Mouse (Mus musculus): ENCODE measurements around the gene Ankdd1a. TPM values are rescaled to one million over a fixed set of nuclear protein-coding genes. Genes with fewer than 3 reads are reported as not detected.

Ankdd1a gene
- polyA plus RNA-seq, 1 experiment from 2014 or later, result 0.14 TPM

DNA sequence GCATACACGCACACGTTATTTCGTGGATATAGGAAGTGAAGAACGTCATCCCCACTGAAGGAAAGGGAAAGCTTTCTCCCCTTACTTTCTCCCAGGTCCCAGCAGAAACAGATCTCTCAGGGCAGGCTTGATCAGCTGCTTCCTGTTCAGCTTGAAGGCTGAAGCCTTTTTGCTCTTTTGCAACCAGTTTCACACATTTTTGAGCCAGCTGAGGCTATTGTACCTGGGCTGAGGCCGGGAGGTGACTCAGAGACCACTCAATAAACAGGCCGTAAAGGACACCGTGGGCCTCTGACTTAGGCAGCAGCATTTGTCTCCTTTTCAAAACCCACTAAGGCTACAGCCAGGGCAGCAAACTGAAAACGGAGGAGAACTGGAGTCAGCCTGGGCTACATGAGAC, 13.0 kb upstream of the Ankdd1a start:
- TF ChIP-seq CTCF (IDR thresholded peaks at IDR 0.05; ENCODE audit: low read depth), result no peak
- ATAC-seq (replicated peaks; ENCODE audit: low FRiP score, low read depth) (no peak), DNase-seq (ENCODE audit: low spot score) (no peak)
- no peak overlapping the region for H3K27ac ChIP-seq
- H3K4me3 ChIP-seq (replicated peaks; ENCODE audit: low read depth, low read length), result no peak overlapping the region
- H3K27me3 ChIP-seq (ENCODE audit: insufficient read depth, low read length), result no peaks in the 10 kb centered on the region
- H3K4me2 ChIP-seq (ENCODE audit: low read length), result no peak overlapping the region
- H3K9ac ChIP-seq (ENCODE audit: low read depth, low read length), result no peak overlapping the region
- no peaks in the 10 kb centered on the region for H3K4me1 ChIP-seq (replicated peaks; ENCODE audit: insufficient read depth, low read length)
- WGBS, result 61% methylated on average over 8 of the region's 8 CpGs
- H3K36me3 ChIP-seq (ENCODE audit: insufficient read depth, low read length), result no peaks in the 10 kb centered on the region
- H3K9me3 ChIP-seq (replicated peaks; ENCODE audit: low read length), result no peaks in the 10 kb centered on the region

GRCm38 (mm10) chr9:65531283-65531682, 11.3 kb upstream of the Ankdd1a start:
- Histone ChIP-seq H3K4me2 (ENCODE audit: low read length) (no peak overlapping the region), H3K27ac (no peak overlapping the region), H3K4me3 (replicated peaks; ENCODE audit: low read depth, low read length) (no peak overlapping the region), H3K9me3 (replicated peaks; ENCODE audit: low read length) (no peaks in the 10 kb centered on the region), H3K4me1 (replicated peaks; ENCODE audit: insufficient read depth, low read length) (no peaks in the 10 kb centered on the region), H3K9ac (ENCODE audit: low read depth, low read length) (no peak overlapping the region), H3K27me3 (ENCODE audit: insufficient read depth, low read length) (no peaks in the 10 kb centered on the region), H3K36me3 (ENCODE audit: insufficient read depth, low read length) (no peaks in the 10 kb centered on the region)
- TF ChIP-seq CTCF (IDR thresholded peaks at IDR 0.05; ENCODE audit: low read depth), result no peak
- no peak for DNase-seq (ENCODE audit: low spot score)
- 62% methylated on average over 5 of the region's 5 CpGs for WGBS
- no peak for ATAC-seq (replicated peaks; ENCODE audit: low FRiP score, low read depth)

GRCm38 (mm10) chr9:65529659-65530058, 9.7 kb upstream of the Ankdd1a start:
- ATAC-seq (replicated peaks; ENCODE audit: low FRiP score, low read depth), result no peak
- H3K4me3 ChIP-seq (replicated peaks; ENCODE audit: low read depth, low read length), result no peak overlapping the region
- no peak overlapping the region for H3K9ac ChIP-seq (ENCODE audit: low read depth, low read length)
- TF ChIP-seq CTCF (IDR thresholded peaks at IDR 0.05; ENCODE audit: low read depth), result no peak
- WGBS, result 71% methylated on average over 8 of the region's 8 CpGs
- H3K4me2 ChIP-seq (ENCODE audit: low read length), result no peak overlapping the region
- H3K9me3 ChIP-seq (replicated peaks; ENCODE audit: low read length), result no peaks in the 10 kb centered on the region
- DNase-seq (ENCODE audit: low spot score), result no peak
- no peaks in the 10 kb centered on the region for H3K36me3 ChIP-seq (ENCODE audit: insufficient read depth, low read length)
- H3K4me1 ChIP-seq (replicated peaks; ENCODE audit: insufficient read depth, low read length), result no peaks in the 10 kb centered on the region
- no peak overlapping the region for H3K27ac ChIP-seq
- no peaks in the 10 kb centered on the region for H3K27me3 ChIP-seq (ENCODE audit: insufficient read depth, low read length)

DNA sequence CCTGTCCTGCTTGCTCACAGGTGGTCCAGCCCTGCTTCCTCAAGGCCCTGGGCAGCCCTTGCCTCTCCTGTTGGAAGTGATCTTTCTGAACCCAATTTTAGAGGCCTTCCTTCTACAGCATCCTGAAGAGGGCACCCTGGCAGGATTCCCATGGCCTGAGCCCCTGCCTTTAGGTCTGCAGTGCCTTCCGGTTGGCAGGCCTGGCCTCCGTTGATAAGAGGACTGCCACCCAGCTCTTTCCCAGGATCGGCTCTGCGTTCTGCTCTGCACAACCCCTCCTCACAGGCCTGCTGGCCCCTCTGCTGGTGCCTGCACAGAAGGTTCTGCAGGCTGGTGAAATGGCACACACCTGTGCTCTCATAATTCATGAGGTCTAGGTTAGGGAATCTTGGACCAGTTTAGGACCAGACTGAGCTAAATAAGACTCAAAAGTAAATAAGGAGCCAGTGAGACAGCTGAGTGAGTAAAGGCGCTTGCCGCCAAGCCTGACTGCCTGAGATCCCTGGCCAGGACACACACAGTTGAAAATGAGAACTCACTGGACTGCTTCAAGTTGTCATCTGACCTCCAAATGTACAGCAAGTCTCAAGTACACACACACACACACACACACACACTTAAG, 8.5 kb upstream of the Ankdd1a start:
- ATAC-seq (replicated peaks; ENCODE audit: low FRiP score, low read depth) (no peak), DNase-seq (ENCODE audit: low spot score) (no peak)
- no peak for TF ChIP-seq CTCF (IDR thresholded peaks at IDR 0.05; ENCODE audit: low read depth)
- 62% methylated on average over 6 of the region's 6 CpGs for WGBS
- Histone ChIP-seq H3K36me3 (ENCODE audit: insufficient read depth, low read length) (no peaks in the 10 kb centered on the region), H3K27ac (no peak overlapping the region), H3K4me2 (ENCODE audit: low read length) (no peak overlapping the region), H3K9ac (ENCODE audit: low read depth, low read length) (no peak overlapping the region), H3K4me3 (replicated peaks; ENCODE audit: low read depth, low read length) (no peak overlapping the region), H3K9me3 (replicated peaks; ENCODE audit: low read length) (no peaks in the 10 kb centered on the region), H3K4me1 (replicated peaks; ENCODE audit: insufficient read depth, low read length) (no peaks in the 10 kb centered on the region), H3K27me3 (ENCODE audit: insufficient read depth, low read length) (no peaks in the 10 kb centered on the region)

- Histone ChIP-seq H3K27me3 (ENCODE audit: insufficient read depth, low read length) (no peaks in the 10 kb centered on the region), H3K9me3 (replicated peaks; ENCODE audit: low read length) (no peaks in the 10 kb centered on the region), H3K4me2 (ENCODE audit: low read length) (no peak overlapping the region), H3K4me1 (replicated peaks; ENCODE audit: insufficient read depth, low read length) (peaks cover 2% of the 10 kb centered on the region; the same call in 1 of the 2 replicates), H3K4me3 (replicated peaks; ENCODE audit: low read depth, low read length) (no peak overlapping the region), H3K36me3 (ENCODE audit: insufficient read depth, low read length) (no peaks in the 10 kb centered on the region), H3K27ac (no peak overlapping the region), H3K9ac (ENCODE audit: low read depth, low read length) (no peak overlapping the region)
- ATAC-seq (replicated peaks; ENCODE audit: low FRiP score, low read depth) (no peak), DNase-seq (ENCODE audit: low spot score) (no peak)
- TF ChIP-seq CTCF (IDR thresholded peaks at IDR 0.05; ENCODE audit: low read depth), result no peak
- WGBS, result 76% methylated on average over 10 of the region's 10 CpGs
These were observed 5.6 kb upstream of the Ankdd1a start for GRCm38 (mm10) chr9:65525445-65526195.

GRCm38 (mm10) chr9:65523611-65524364, 3.8 kb upstream of the Ankdd1a start:
- Histone ChIP-seq H3K4me2 (ENCODE audit: low read length) (no peak overlapping the region), H3K9ac (ENCODE audit: low read depth, low read length) (no peak overlapping the region), H3K27me3 (ENCODE audit: insufficient read depth, low read length) (no peaks in the 10 kb centered on the region), H3K36me3 (ENCODE audit: insufficient read depth, low read length) (no peaks in the 10 kb centered on the region), H3K9me3 (replicated peaks; ENCODE audit: low read length) (no peaks in the 10 kb centered on the region), H3K4me3 (replicated peaks; ENCODE audit: low read depth, low read length) (no peak overlapping the region), H3K27ac (no peak overlapping the region), H3K4me1 (replicated peaks; ENCODE audit: insufficient read depth, low read length) (peaks cover 12% of the 10 kb centered on the region; the same call in 1 of the 2 replicates)
- peak; percentile 97 for TF ChIP-seq CTCF (IDR thresholded peaks at IDR 0.05; ENCODE audit: low read depth)
- 24% methylated on average over 14 of the region's 14 CpGs for WGBS
- DNase-seq (ENCODE audit: low spot score), result peak; percentile 93
- ATAC-seq (replicated peaks; ENCODE audit: low FRiP score, low read depth), result peak; percentile 89

Measured in kidney, postnatal 0 days (tissue).